ENCODE assay signal across 24 mouse cellular contexts in the genomic region with DNA sequence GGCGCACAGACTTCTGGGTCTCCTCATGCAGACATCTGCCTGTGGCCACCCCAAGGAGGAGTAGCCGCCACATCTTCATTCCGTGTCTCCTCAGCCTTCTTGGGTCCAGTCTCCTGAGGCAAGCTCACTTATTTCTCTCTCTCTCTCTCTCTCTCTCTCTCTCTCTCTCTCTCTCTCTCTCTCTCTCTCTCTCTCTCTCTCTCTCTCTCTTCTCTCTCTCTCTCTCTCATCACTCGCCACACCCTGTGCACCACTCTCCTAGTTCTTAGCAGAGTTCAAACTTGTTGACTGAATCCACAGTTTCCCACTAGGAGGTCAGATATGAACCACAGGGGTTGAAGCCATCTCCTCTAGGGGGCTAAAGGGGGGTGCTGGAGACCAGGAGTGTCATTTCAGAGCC. TPM values are rescaled to one million over a fixed set of nuclear protein-coding genes. Genes with fewer than 3 reads are reported as not detected.
"Had no signal": no experiment of that assay in that cellular context is flagged by ENCODE, and none has a peak within 500 bp of the region (broad histone marks: within the 10 kb centered on the region; RNA-seq: fewer than 3 reads in every experiment).

A gene (minus strand): TSS at position 101 of the 400 bp plus-strand sequence.

- H3K4me2 ChIP-seq: heart, embryonic 11.5 days; hindbrain, embryonic 12.5 days; hindbrain, embryonic 14.5 days; intestine, embryonic 15.5 days; liver, embryonic 11.5 days; liver, embryonic 13.5 days had no signal

- H3K9me3 ChIP-seq: hindbrain, embryonic 10.5 days; hindbrain, embryonic 12.5 days; intestine, embryonic 15.5 days; liver, embryonic 13.5 days had no signal

- H3K4me3 ChIP-seq: gastrocnemius, adult 2 months; hindbrain, embryonic 10.5 days; hindbrain, embryonic 12.5 days; intestine, embryonic 15.5 days; layer of hippocampus, adult 2 months; left cerebral cortex, adult 2 months; liver, embryonic 13.5 days had no signal

- H3K27ac ChIP-seq: gastrocnemius, adult 2 months; hindbrain, embryonic 10.5 days; hindbrain, embryonic 12.5 days; hindbrain, embryonic 14.5 days; intestine, embryonic 15.5 days; layer of hippocampus, adult 2 months; left cerebral cortex, adult 2 months; liver, embryonic 13.5 days had no signal

- H3K4me1 ChIP-seq: hindbrain, embryonic 10.5 days; hindbrain, embryonic 12.5 days; intestine, embryonic 15.5 days had no signal

- ATAC-seq: hindbrain, embryonic 16.5 days; inflammation-experienced regulatory T-cells, adult 6 months; intestine, embryonic 15.5 days; intestine, postnatal 0 days had no signal

- H3K9ac ChIP-seq: hindbrain, embryonic 12.5 days; hindbrain, embryonic 14.5 days; intestine, embryonic 15.5 days; liver, embryonic 13.5 days had no signal

- H3K27me3 ChIP-seq: intestine, embryonic 15.5 days had no signal

- DNase-seq: gastrocnemius, adult 2 months; gastrocnemius, postnatal 10 days; gastrocnemius, postnatal 25 days; heart, adult 18-20 months; heart, postnatal 10 days; heart, postnatal 4 days; kidney, adult 18-20 months; kidney, adult 8-10 months; kidney, postnatal 10 days; kidney, postnatal 25 days; kidney, postnatal 4 days; liver; liver, embryonic 13.5 days had no signal

RNA-seq across cellular contexts. Expression of the gene that starts here (rescaled TPM):
- polyA plus RNA-seq: intestine, postnatal 0 days had no signal
